Mouse (Mus musculus) midbrain, embryonic 14.5 days (tissue): Measurements from ENCODE around the gene Vmn2r88. TPM values are rescaled to one million over a fixed set of nuclear protein-coding genes. Genes with fewer than 3 reads are reported as not detected.
A peak's percentile ranks its signal among the peaks of the same experiment; 100 is the strongest.
"Not testable (repeated sequence)": the region's sequence is repeated elsewhere in the genome, so short reads cannot be mapped to it uniquely, and the experiment has no call there.

Experiments used
- ATAC-seq: fragments of 200-750 bp; cut with Nextera tagmentation; 2 replicates; pipeline ENCODE4 v1.8.0; 2017; ENCODE audit warnings: moderate number of reproducible peaks, moderate library complexity; ENCODE audit not compliant: low FRiP score, low TSS enrichment
- DNase-seq: peaks from one replicate; pipeline ENCODE4 v3.0.0-alpha.2; 2015
- H3K27ac ChIP-seq: fragments of 300-500 bp; sonication (generic); replicated peaks from 2 replicates; pipeline ENCODE4 v1.5.1; 2014; ENCODE audit warnings: mild to moderate bottlenecking, low read depth, low read length, moderate library complexity
- H3K27me3 ChIP-seq: fragments of 300-500 bp; sonication (generic); 2 replicates; pipeline ENCODE4 v1.6.1; 2014; ENCODE audit warnings: low read length, control low read depth, mixed read lengths; ENCODE audit not compliant: control insufficient read depth, insufficient read depth
- H3K36me3 ChIP-seq: fragments of 300-500 bp; sonication (generic); 2 replicates; pipeline ENCODE4 v1.6.1; 2014; ENCODE audit warnings: low read length, control low read depth; ENCODE audit not compliant: control insufficient read depth, insufficient read depth
- H3K4me1 ChIP-seq: fragments of 300-500 bp; sonication (generic); 2 replicates; pipeline ENCODE4 v1.6.1; 2014; ENCODE audit warnings: mild to moderate bottlenecking, antibody characterized with exemption, low read length, control low read depth; ENCODE audit not compliant: control insufficient read depth, insufficient read depth
- H3K4me2 ChIP-seq: fragments of 300-500 bp; sonication (generic); 2 replicates; pipeline ENCODE4 v1.6.1; 2014; ENCODE audit warnings: mild to moderate bottlenecking, low read length, moderate library complexity
- H3K4me3 ChIP-seq: fragments of 300-500 bp; sonication (generic); replicated peaks from 2 replicates; pipeline ENCODE4 v1.5.1; 2014; ENCODE audit warnings: low read depth, low read length
- H3K9ac ChIP-seq: fragments of 300-500 bp; sonication (generic); replicated peaks from 2 replicates; pipeline ENCODE4 v1.6.1; 2014; ENCODE audit warnings: mild to moderate bottlenecking, low read length, moderate library complexity
- H3K9me3 ChIP-seq: fragments of 300-500 bp; sonication (generic); 2 replicates; pipeline ENCODE4 v1.6.1; 2016; ENCODE audit warnings: low read length, control low read depth, mixed read lengths; ENCODE audit not compliant: control insufficient read depth
- WGBS: fragments of 180-500 bp; shearing (Covaris S2); extraction: QIAGEN DNeasy Blood & Tissue Kit; methylation state at CpG from one replicate; pipeline ENCODE4 v1.1.7; 2014; 5-methylcytosine and 5-hydroxymethylcytosine counted together
- polyA plus RNA-seq: library from polyadenylated mRNA; unstranded; fragments of >200 nt; fragmentation: Nextera tagmentation; extraction: Ambion mirVana; gene quantifications from 2 replicates; pipeline ENCODE4 v1.2.1, GENCODE M21; 2014

Gene Vmn2r88
- polyA plus RNA-seq, 1 experiment from 2014 or later, result not detected

- no peak overlapping the region for H3K9ac ChIP-seq
- ATAC-seq, result peak; percentile 53
- H3K4me1 ChIP-seq, result no peaks in the 10 kb centered on the region
- no peak overlapping the region for H3K27ac ChIP-seq
- no peaks in the 10 kb centered on the region for H3K27me3 ChIP-seq
- 94% methylated on average over 16 of the region's 16 CpGs for WGBS
- no peak overlapping the region for H3K4me2 ChIP-seq
- H3K4me3 ChIP-seq, result no peak overlapping the region
- H3K9me3 ChIP-seq, result peaks cover 10% of the 10 kb centered on the region
- H3K36me3 ChIP-seq, result no peaks in the 10 kb centered on the region
- DNase-seq, result no peak
Observed at GRCm38 (mm10) chr14:51434546-51434945, 23.9 kb downstream of the Vmn2r88 start.

GRCm38 (mm10) chr14:51435020-51435419 lies 24.4 kb downstream of the Vmn2r88 start:
- no peaks in the 10 kb centered on the region for H3K4me1 ChIP-seq
- H3K4me3 ChIP-seq, result no peak overlapping the region
- H3K9me3 ChIP-seq, result peaks cover 10% of the 10 kb centered on the region
- no peaks in the 10 kb centered on the region for H3K27me3 ChIP-seq
- WGBS, result 97% methylated on average over 26 of the region's 26 CpGs
- no peaks in the 10 kb centered on the region for H3K36me3 ChIP-seq
- no peak overlapping the region for H3K4me2 ChIP-seq
- DNase-seq, result no peak
- no peak overlapping the region for H3K27ac ChIP-seq
- H3K9ac ChIP-seq, result no peak overlapping the region
- peak; percentile 37; the same call in 1 of the 2 replicates for ATAC-seq

GRCm38 (mm10) chr14:51438955-51439354 lies 28.3 kb downstream of the Vmn2r88 start:
- Histone ChIP-seq H3K27ac (no peak overlapping the region), H3K4me2 (no peak overlapping the region), H3K9me3 (peaks cover 10% of the 10 kb centered on the region), H3K36me3 (no peaks in the 10 kb centered on the region), H3K4me3 (no peak overlapping the region), H3K9ac (no peak overlapping the region), H3K27me3 (no peaks in the 10 kb centered on the region), H3K4me1 (no peaks in the 10 kb centered on the region)
- no peak for ATAC-seq
- WGBS, result 83% methylated on average over 4 of the region's 4 CpGs
- DNase-seq, result peak; percentile 2

- not testable (repeated sequence) for H3K9ac ChIP-seq, DNase-seq, H3K4me1 ChIP-seq, H3K4me3 ChIP-seq, H3K9me3 ChIP-seq, H3K27me3 ChIP-seq, H3K36me3 ChIP-seq, ATAC-seq, H3K27ac ChIP-seq, H3K4me2 ChIP-seq
- 76% methylated on average over 2 of the region's 2 CpGs for WGBS
Observed at GRCm38 (mm10) chr14:51451557-51451956, 40.9 kb downstream of the Vmn2r88 start, which contains the start of gene Vmn2r89. Gene Vmn2r89, plus strand, starts transcription at chr14:51451857.

Other genes with a start within 250 kb of the Vmn2r88 start
- not detected in 2 replicates for gene Rnase2b, start 248.6 kb upstream of the Vmn2r88 start, polyA plus RNA-seq
- not detected in 2 replicates for gene Ang2, start 211.7 kb upstream of the Vmn2r88 start, polyA plus RNA-seq
- not detected in 2 replicates for gene Ear14, start 207.4 kb upstream of the Vmn2r88 start, polyA plus RNA-seq
- not detected in 2 replicates for gene Rnase2a, start 154.7 kb upstream of the Vmn2r88 start, polyA plus RNA-seq
- not detected in 2 replicates for gene Gm7247, start 49.1 kb upstream of the Vmn2r88 start, polyA plus RNA-seq
- not detected in 2 replicates for gene Vmn2r89, start 41.0 kb downstream of the Vmn2r88 start, polyA plus RNA-seq
- not detected in 2 replicates for gene Gm5622, start 142.0 kb downstream of the Vmn2r88 start, polyA plus RNA-seq
- gene Gm17175, start 163.2 kb downstream of the Vmn2r88 start, polyA plus RNA-seq, result not detected in 2 replicates
- gene Gm17174, start 181.3 kb downstream of the Vmn2r88 start, polyA plus RNA-seq, result not detected in 2 replicates
- gene Gm17078, start 200.5 kb downstream of the Vmn2r88 start, polyA plus RNA-seq, result not detected in 2 replicates
- not detected in 2 replicates for gene Gm4181, start 224.8 kb downstream of the Vmn2r88 start, polyA plus RNA-seq